Mouse (Mus musculus) neural tube, embryonic 14.5 days (tissue): Measurements from ENCODE around the gene Ddost. TPM values are rescaled to one million over a fixed set of nuclear protein-coding genes. Genes with fewer than 3 reads are reported as not detected.

Source experiments
- microRNA-seq: library from miRNA; unstranded; fragments of <30 nt; microRNA quantifications from one replicate; pipeline ENCODE4, GENCODE M21; 2016
- polyA plus RNA-seq: library from polyadenylated mRNA; unstranded; fragments of >200 nt; fragmentation: Nextera tagmentation; extraction: Ambion mirVana; gene quantifications from 2 replicates; pipeline ENCODE4 v1.2.1, GENCODE M21; 2014

The Ddost gene
- polyA plus RNA-seq, 1 experiment from 2014 or later, result 190 TPM

Small RNAs within 50 kb of the gene (microRNA-seq; reads per million reads assigned to microRNA genes)
- gene Gm27646, result not detected
- 1.4 reads per million for gene Mir7019

Other genes starting within 250 kb of the Ddost start
- gene Hp1bp3, start 88.4 kb upstream of the Ddost start, polyA plus RNA-seq, result 181 and 197 TPM in 2 replicates
- 12.8 and 14.8 TPM in 2 replicates for gene Sh2d5, start 54.3 kb upstream of the Ddost start, polyA plus RNA-seq
- gene Kif17, start 54.3 kb upstream of the Ddost start, polyA plus RNA-seq, result 3.7 and 4.3 TPM in 2 replicates
- gene Pink1, start 21.6 kb downstream of the Ddost start, polyA plus RNA-seq, result 49.0 and 67.6 TPM in 2 replicates
- 7.9 and 8.5 TPM in 2 replicates for gene Cda, start 63.3 kb downstream of the Ddost start, polyA plus RNA-seq
- 5.9 and 9.1 TPM in 2 replicates for gene Fam43b, start 91.8 kb downstream of the Ddost start, polyA plus RNA-seq
- gene Mul1, start 129.9 kb downstream of the Ddost start, polyA plus RNA-seq, result 15.3 and 18.6 TPM in 2 replicates
- gene Camk2n1, start 149.6 kb downstream of the Ddost start, polyA plus RNA-seq, result 19.6 and 25.8 TPM in 2 replicates